Mouse (Mus musculus) small intestine, adult 2 months (tissue): ENCODE results near the gene Parva. TPM values are rescaled to one million over a fixed set of nuclear protein-coding genes. Genes with fewer than 3 reads are reported as not detected.
A peak's percentile ranks its signal among the peaks of the same experiment; 100 is the strongest.

Experiments used
- H3K27ac ChIP-seq: fragments of 200-500 bp; 2 replicates; pipeline ENCODE4 v1.5.1; 2012; ENCODE audit warnings: low read depth, low read length, control low read depth, inconsistent platforms; ENCODE audit not compliant: insufficient read depth
- H3K27me3 ChIP-seq: fragments of 200-500 bp; 2 replicates; pipeline ENCODE4 v1.6.1; 2012; ENCODE audit warnings: mild to moderate bottlenecking, moderate library complexity, low read length, inconsistent platforms; ENCODE audit not compliant: control insufficient read depth, insufficient read depth
- H3K36me3 ChIP-seq: fragments of 200-500 bp; 2 replicates; pipeline ENCODE4 v1.6.1; 2012; ENCODE audit warnings: mild to moderate bottlenecking, low read length, control low read depth, inconsistent platforms; ENCODE audit not compliant: control insufficient read depth, insufficient read depth
- H3K4me1 ChIP-seq: fragments of 200-500 bp; 2 replicates; pipeline ENCODE4 v1.6.1; 2012; ENCODE audit warnings: low read length, inconsistent platforms, mixed read lengths; ENCODE audit not compliant: control insufficient read depth, insufficient read depth, insufficient read length
- H3K4me3 ChIP-seq: fragments of 200-500 bp; 2 replicates; pipeline ENCODE4 v1.5.1; 2012; ENCODE audit warnings: low read depth, mild to moderate bottlenecking, control low read depth, inconsistent platforms, low read length, moderate library complexity
- CTCF ChIP-seq: fragments of 200-500 bp; IDR thresholded peaks from 2 replicates; pipeline ENCODE4 v1.5.1; 2012; ENCODE audit warnings: low read depth, mild to moderate bottlenecking, control low read depth, inconsistent platforms, low read length, moderate library complexity, mixed read lengths; ENCODE audit not compliant: insufficient replicate concordance, insufficient read length; ENCODE audit errors: extremely low read depth
- POLR2A ChIP-seq: fragments of 200-500 bp; IDR thresholded peaks from 2 replicates; pipeline ENCODE4 v1.6.1; 2012; ENCODE audit warnings: low read depth, mild to moderate bottlenecking, control low read depth, inconsistent platforms, low read length, moderate library complexity
- WGBS: fragments of 180-500 bp; shearing (Covaris S2); methylation state at CpG from one replicate; pipeline ENCODE4 v1.1.7; 2018; 5-methylcytosine and 5-hydroxymethylcytosine counted together
- polyA plus RNA-seq: library from polyadenylated mRNA; depleted of rRNA; stranded (reverse); fragments of >200 nt; gene quantifications from 2 replicates; pipeline ENCODE4 v1.2.3, GENCODE M21; 2012

The Parva gene
- polyA plus RNA-seq, 1 experiment: 13.6 TPM

GRCm38 (mm10) chr7:112491737-112492136, 64.4 kb downstream of the Parva start:
- TF ChIP-seq CTCF (no peak), POLR2A (no peak)
- no peaks in the 10 kb centered on the region; the same call in 1 of the 2 replicates for H3K4me1 ChIP-seq
- H3K27me3 ChIP-seq: no peaks in the 10 kb centered on the region
- H3K27ac ChIP-seq: no peak overlapping the region
- no peaks in the 10 kb centered on the region for H3K36me3 ChIP-seq
- no peak overlapping the region for H3K4me3 ChIP-seq
- WGBS: 91% methylated on average over 1 of the region's 1 CpGs

DNA sequence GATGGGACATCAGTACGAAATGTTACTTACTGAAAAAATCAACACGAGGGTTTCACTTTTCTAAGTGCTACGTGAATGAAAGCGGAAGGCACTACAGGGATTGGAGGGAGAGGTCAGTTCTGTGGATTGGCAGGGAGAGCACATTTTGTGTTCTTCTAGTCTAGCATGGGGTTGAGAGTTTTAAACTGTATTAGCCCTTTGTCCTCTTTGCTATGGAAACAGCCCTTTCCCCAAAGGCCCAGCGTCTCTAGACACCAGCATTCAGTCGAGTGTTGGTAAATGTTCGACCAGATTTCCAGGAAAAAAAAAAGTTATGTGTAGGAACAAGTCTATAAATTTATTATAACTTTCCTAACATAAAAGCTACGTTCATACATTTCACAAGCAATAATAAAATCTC, 68.6 kb downstream of the Parva start:
- Histone ChIP-seq H3K4me1 (peaks cover 4% of the 10 kb centered on the region; the same call in 1 of the 2 replicates), H3K4me3 (no peak overlapping the region), H3K27me3 (no peaks in the 10 kb centered on the region), H3K36me3 (no peaks in the 10 kb centered on the region), H3K27ac (no peak overlapping the region)
- WGBS: 65% methylated on average over 8 of the region's 8 CpGs
- TF ChIP-seq POLR2A: no peak
- TF ChIP-seq CTCF: no peak

DNA sequence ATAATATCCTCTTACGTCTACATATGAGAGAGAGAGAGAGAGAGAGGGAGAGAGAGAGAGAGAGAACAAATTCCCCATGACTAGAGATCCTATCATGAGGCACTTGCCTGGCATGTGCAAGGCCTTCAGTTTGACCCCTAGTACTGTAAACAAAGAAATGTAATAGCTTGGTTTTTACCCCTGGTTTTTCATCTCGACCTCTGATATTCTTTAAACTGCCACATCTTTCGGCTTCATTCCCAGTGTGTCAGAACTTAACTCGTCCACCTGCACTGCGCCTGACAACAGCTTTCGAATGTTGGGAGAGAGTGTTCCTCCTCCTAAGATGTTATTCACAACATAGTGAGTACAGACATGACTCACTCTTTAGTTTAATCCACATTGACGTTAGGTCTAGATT, 69.6 kb downstream of the Parva start:
- WGBS: 73% methylated on average over 7 of the region's 7 CpGs
- H3K4me1 ChIP-seq: peaks cover 4% of the 10 kb centered on the region; the same call in 1 of the 2 replicates
- no peak overlapping the region for H3K4me3 ChIP-seq
- TF ChIP-seq CTCF (no peak), POLR2A (no peak)
- no peaks in the 10 kb centered on the region for H3K27me3 ChIP-seq
- H3K36me3 ChIP-seq: no peaks in the 10 kb centered on the region
- no peak overlapping the region for H3K27ac ChIP-seq

DNA sequence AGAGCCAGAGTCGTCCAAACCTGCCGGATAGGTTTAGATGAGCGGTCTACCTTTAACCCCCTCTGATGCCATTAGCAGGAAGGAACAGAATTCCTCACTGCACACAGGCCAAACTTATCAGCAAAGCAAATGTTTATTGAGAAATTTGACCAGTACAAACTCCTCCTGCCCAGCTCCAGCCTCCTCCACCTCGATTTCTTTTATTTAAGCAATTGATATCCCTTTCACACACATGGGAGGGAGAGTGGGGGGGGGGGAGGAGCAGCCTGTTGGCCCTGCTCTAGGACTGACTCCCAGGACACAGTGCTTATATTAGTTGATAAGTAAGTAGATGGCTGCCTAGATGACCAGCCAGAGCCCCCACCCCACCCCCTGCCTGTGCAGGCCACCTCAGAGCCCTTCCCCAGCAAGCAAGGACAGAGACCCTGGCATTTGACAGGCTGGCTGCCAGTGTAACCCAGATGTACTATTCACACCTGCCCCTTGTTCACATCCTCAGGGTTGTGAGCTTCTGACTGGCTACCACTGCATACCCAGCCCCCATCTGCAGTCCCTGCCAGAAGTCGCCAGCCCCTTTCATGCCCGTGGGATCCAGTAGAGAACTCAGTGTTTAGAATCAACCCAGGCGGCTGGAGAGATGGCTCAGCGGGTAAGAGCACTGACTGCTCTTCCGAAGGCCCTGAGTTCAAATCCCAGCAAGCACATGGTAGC, 71.4 kb downstream of the Parva start:
- Histone ChIP-seq H3K4me3 (no peak overlapping the region), H3K4me1 (peaks cover 9% of the 10 kb centered on the region; the same call in 1 of the 2 replicates), H3K27ac (no peak overlapping the region), H3K27me3 (no peaks in the 10 kb centered on the region), H3K36me3 (no peaks in the 10 kb centered on the region)
- TF ChIP-seq CTCF: no peak
- no peak for TF ChIP-seq POLR2A
- WGBS: 50% methylated on average over 9 of the region's 9 CpGs

DNA sequence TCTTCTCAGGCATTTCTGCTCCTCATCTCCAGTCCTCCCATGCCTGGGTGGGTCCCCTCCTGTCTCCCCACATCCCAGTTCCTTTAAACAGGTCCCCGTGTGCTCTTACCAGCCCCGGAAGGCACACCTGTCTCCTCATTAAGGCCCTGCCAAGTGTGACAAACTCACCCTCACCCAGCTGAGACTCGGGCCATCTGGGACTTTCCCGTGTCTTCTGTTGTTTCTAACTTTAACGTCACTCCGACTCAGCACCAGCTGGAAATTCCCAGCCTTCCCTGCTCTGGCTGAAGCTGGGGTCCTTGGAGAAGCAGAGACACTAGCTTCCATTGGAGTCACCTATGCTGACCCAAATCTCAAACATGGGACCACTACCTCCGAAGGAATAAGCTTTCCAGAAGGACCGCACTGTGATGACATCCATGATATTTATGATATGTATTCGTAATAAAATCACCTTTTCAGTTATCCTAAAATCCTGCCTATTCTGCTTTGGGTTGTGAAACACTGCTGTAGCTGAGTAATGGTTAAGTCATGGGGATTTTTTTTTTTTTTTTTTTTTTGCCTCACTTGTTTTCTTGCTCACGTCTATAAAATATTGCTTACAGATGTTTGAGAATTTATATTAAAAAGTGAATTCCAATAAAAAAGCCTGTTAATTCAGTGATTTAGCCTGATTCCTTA, 72.3 kb downstream of the Parva start:
- WGBS: 38% methylated on average over 10 of the region's 10 CpGs
- no peak overlapping the region for H3K4me3 ChIP-seq
- no peaks in the 10 kb centered on the region for H3K36me3 ChIP-seq
- no peaks in the 10 kb centered on the region for H3K27me3 ChIP-seq
- TF ChIP-seq POLR2A (no peak), CTCF (no peak)
- H3K27ac ChIP-seq: no peak overlapping the region
- H3K4me1 ChIP-seq: peaks cover 9% of the 10 kb centered on the region; the same call in 1 of the 2 replicates

DNA sequence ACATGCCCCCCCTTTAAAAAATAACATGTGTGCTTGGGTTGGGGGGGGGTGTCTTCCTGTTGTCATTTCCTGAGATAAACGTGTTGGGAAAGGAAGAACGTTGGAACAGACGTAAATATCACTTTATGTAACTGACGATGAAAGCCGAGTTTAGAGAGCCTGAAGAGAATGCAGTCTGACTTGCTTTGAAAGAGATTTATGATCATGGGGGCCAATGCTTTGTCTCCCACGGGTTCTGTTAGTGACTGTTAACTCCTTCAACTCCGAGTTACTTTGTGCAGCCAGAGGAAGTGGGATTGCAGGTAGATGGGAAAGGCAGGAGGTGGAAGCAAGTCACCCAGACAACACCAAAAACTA, 72.8 kb downstream of the Parva start:
- Histone ChIP-seq H3K27me3 (no peaks in the 10 kb centered on the region), H3K4me1 (peaks cover 9% of the 10 kb centered on the region; the same call in 1 of the 2 replicates), H3K36me3 (no peaks in the 10 kb centered on the region), H3K27ac (no peak overlapping the region), H3K4me3 (no peak overlapping the region)
- no peak for TF ChIP-seq CTCF
- no peak for TF ChIP-seq POLR2A
- WGBS: 45% methylated on average over 7 of the region's 7 CpGs

DNA sequence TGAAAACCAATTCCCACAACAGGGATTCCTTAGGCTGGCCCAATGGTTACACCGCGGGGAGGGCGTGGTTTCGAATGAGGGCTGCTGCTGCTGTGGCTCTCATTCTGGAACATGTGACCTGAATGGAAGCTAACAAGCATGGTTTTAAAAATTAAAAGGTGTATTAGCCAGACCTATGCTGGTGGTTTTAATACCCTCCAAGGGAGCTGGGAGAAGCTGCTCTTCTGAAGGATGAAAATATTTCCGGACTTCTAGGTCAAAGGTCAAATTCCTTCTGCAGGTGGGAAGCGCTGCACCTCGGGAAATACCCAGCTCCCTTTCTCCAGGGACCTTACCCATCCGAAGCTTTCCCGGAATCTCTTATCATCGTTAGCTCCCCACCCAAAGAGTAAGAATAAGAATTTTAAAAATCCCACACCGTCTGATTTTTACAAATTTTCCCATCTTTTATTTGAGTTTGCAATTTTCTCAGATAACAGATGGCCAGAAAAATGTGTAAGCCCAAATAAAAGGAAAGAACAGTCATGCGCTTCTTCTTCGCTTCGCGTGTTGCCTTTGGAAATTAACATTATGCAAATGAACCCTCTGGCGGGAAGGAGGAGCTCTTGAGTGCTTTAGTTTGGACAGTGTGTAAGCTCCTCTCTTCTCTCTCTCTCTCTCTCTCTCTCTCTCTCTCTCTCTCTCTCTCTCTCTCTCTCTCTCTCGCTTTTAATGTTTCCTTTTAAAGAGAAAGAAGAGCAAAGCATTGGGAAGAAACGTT, 74.9 kb downstream of the Parva start:
- Histone ChIP-seq H3K27me3 (no peaks in the 10 kb centered on the region), H3K4me1 (peaks cover 9% of the 10 kb centered on the region; the same call in 1 of the 2 replicates), H3K4me3 (peak overlapping the region; percentile 30; the same call in 1 of the 2 replicates), H3K27ac (no peak overlapping the region), H3K36me3 (no peaks in the 10 kb centered on the region)
- 36% methylated on average over 18 of the region's 18 CpGs for WGBS
- TF ChIP-seq CTCF (no peak), POLR2A (no peak)
